Mouse (Mus musculus) midbrain, postnatal 0 days (tissue): ENCODE measurements at regions not wholly inside any gene's neighbourhood (a gene's known extent, or its start where the extent isn't known, plus 50 kb on each side); places are given as distances from the start of the nearest gene placed in this dataset.
A peak's percentile ranks its signal among the peaks of the same experiment; 100 is the strongest.
"Not testable (repeated sequence)": the region's sequence is repeated elsewhere in the genome, so short reads cannot be mapped to it uniquely, and the experiment has no call there.

ENCODE experiments used
- ATAC-seq: fragments of 200-750 bp; cut with Nextera tagmentation; 2 replicates; pipeline ENCODE4 v1.8.0; 2017; ENCODE audit warnings: moderate number of reproducible peaks, mild to moderate bottlenecking, moderate TSS enrichment, moderate library complexity; ENCODE audit not compliant: low FRiP score
- DNase-seq: peaks from one replicate; pipeline ENCODE4 v3.0.0-alpha.2; 2015; ENCODE audit warnings: low spot score
- H3K27ac ChIP-seq: fragments of 300-500 bp; sonication (generic); 2 replicates; pipeline ENCODE4 v1.5.1; 2014; ENCODE audit warnings: low read depth, mild to moderate bottlenecking, low read length, mixed read lengths
- H3K27me3 ChIP-seq: fragments of 300-500 bp; sonication (generic); 2 replicates; pipeline ENCODE4 v1.6.1; 2014; ENCODE audit warnings: low read length, control low read depth, mixed read lengths; ENCODE audit not compliant: insufficient read depth
- H3K36me3 ChIP-seq: fragments of 300-500 bp; sonication (generic); 2 replicates; pipeline ENCODE4 v1.6.1; 2014; ENCODE audit warnings: low read length, control low read depth, mixed read lengths; ENCODE audit not compliant: insufficient read depth
- H3K4me1 ChIP-seq: fragments of 300-500 bp; sonication (generic); 2 replicates; pipeline ENCODE4 v1.6.1; 2014; ENCODE audit warnings: mild to moderate bottlenecking, control low read depth, antibody characterized with exemption, low read length, mixed read lengths; ENCODE audit not compliant: insufficient read depth
- H3K4me2 ChIP-seq: fragments of 300-500 bp; sonication (generic); 2 replicates; pipeline ENCODE4 v1.6.1; 2014; ENCODE audit warnings: low read depth, mild to moderate bottlenecking, low read length, mixed read lengths; ENCODE audit not compliant: poor library complexity, severe bottlenecking
- H3K4me3 ChIP-seq: fragments of 300-500 bp; sonication (generic); 2 replicates; pipeline ENCODE4 v1.5.1; 2014; ENCODE audit warnings: low read depth, mild to moderate bottlenecking, low read length, moderate library complexity
- H3K9ac ChIP-seq: fragments of 300-500 bp; sonication (generic); replicated peaks from 2 replicates; pipeline ENCODE4 v1.6.1; 2014; ENCODE audit warnings: mild to moderate bottlenecking, low read length, moderate library complexity, mixed read lengths; ENCODE audit not compliant: poor library complexity, severe bottlenecking
- H3K9me3 ChIP-seq: fragments of 300-500 bp; sonication (generic); 2 replicates; pipeline ENCODE4 v1.6.1; 2016; ENCODE audit warnings: low read length, control low read depth
- CTCF ChIP-seq: IDR thresholded peaks from 2 replicates; pipeline ENCODE4 v1.5.1; 2016; ENCODE audit warnings: antibody characterized with exemption, mild to moderate bottlenecking
- WGBS: fragments of 180-500 bp; shearing (Covaris S2); extraction: QIAGEN DNeasy Blood & Tissue Kit; methylation state at CpG from one replicate; pipeline ENCODE4 v1.1.7; 2014; 5-methylcytosine and 5-hydroxymethylcytosine counted together

- Histone ChIP-seq H3K9me3 (no peaks in the 10 kb centered on the region), H3K4me3 (no peak overlapping the region), H3K27me3 (no peaks in the 10 kb centered on the region), H3K4me2 (no peak overlapping the region), H3K4me1 (no peaks in the 10 kb centered on the region), H3K27ac (no peak overlapping the region), H3K9ac (no peak overlapping the region), H3K36me3 (no peaks in the 10 kb centered on the region)
- TF ChIP-seq CTCF, result no peak
- DNase-seq (no peak), ATAC-seq (no peak)
Measured at GRCm38 (mm10) chrX:157107747-157108146, 307.4 kb downstream of the Phex start.

DNA sequence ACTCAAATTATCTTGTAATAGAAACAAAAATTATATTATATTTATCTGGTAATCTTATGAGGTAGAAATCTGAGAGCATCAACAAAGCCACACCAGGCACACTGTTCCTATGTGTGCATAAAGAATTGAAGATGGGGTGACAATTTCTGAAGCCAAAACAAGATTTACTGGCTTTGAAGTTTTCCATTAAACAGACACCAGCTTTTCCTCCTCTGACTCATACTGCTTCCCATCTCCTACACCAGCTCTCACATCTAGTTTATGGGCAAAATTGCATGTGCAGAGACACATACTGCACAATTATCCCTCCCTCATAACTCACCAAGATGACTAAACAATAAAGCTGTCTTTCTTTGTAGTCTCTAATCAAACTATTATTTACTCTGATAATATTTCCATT lies 335.1 kb downstream of the Phex start:
- no peak for ATAC-seq
- no peak for DNase-seq
- no peaks in the 10 kb centered on the region for H3K4me1 ChIP-seq
- H3K36me3 ChIP-seq, result no peaks in the 10 kb centered on the region
- TF ChIP-seq CTCF, result no peak
- H3K9me3 ChIP-seq, result no peaks in the 10 kb centered on the region
- H3K27ac ChIP-seq, result no peak overlapping the region
- H3K4me2 ChIP-seq, result no peak overlapping the region
- H3K27me3 ChIP-seq, result no peaks in the 10 kb centered on the region
- no peak overlapping the region for H3K4me3 ChIP-seq
- no peak overlapping the region for H3K9ac ChIP-seq

DNA sequence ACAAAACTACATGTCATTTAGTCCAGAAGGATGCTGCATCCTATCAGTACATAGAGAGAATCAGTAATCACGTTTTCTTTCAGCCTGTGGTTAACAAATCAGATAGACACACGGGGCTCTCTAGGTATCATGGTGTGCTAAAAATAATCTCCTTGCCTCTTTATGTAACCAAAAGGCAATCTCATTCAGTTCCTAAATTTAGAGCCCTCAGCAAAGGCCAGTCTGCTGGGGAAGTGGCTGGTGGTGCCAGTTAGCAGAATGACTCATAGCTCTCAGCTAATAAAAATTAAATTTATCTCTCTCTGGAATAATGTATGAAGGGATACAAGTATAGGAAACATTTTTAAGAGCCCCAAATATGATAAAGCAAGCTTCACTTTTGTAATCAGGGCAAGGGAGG lies 335.5 kb downstream of the Phex start:
- no peaks in the 10 kb centered on the region for H3K27me3 ChIP-seq
- H3K9me3 ChIP-seq, result no peaks in the 10 kb centered on the region
- no peaks in the 10 kb centered on the region for H3K4me1 ChIP-seq
- 25% methylated on average over 2 of the region's 2 CpGs for WGBS
- no peak overlapping the region for H3K9ac ChIP-seq
- no peak overlapping the region for H3K4me3 ChIP-seq
- DNase-seq, result no peak
- TF ChIP-seq CTCF, result no peak
- H3K36me3 ChIP-seq, result no peaks in the 10 kb centered on the region
- H3K27ac ChIP-seq, result no peak overlapping the region
- ATAC-seq, result no peak
- H3K4me2 ChIP-seq, result no peak overlapping the region

DNA sequence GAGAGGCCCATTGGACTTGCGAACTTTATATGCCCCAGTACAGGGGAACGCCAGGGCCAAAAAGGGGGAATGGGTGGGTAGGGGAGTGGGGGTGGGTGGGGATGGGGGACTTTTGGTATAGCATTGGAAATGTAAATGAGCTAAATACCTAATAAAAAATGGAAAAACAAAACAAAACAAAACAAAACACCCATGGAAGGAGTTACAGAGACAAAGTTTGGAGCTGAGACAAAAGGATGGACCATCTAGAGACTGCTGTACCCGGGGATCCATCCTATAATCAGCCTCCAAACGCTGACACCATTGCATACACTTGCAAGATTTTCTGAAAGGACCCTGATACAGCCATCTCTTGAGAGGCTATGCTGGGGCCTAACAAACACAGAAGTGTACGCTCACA lies 337.1 kb downstream of the Phex start:
- not testable (repeated sequence) for H3K4me1 ChIP-seq, H3K4me3 ChIP-seq, DNase-seq, H3K36me3 ChIP-seq, H3K4me2 ChIP-seq, H3K27me3 ChIP-seq, H3K9me3 ChIP-seq, H3K9ac ChIP-seq, ATAC-seq, H3K27ac ChIP-seq
- WGBS, result 86% methylated on average over 5 of the region's 5 CpGs

DNA sequence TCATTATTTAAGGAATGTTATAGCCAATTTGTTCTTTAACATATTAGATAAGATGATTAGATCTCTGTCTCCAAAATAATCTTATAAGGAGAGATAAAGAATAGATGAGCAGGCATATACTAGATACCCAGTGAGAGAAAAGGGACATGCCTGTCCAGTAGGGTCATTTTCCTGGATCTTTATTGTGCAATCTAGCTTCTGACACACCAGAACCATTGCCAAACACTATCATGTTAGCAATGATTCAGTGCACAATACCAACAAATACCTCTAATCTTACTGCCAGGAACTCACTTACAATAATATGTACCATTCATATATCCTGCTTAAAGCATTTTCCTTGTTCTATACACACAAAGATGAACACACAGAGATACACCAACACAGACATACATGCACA lies 338.9 kb downstream of the Phex start:
- Histone ChIP-seq H3K9ac (no peak overlapping the region), H3K4me1 (no peaks in the 10 kb centered on the region), H3K9me3 (no peaks in the 10 kb centered on the region), H3K27ac (no peak overlapping the region), H3K27me3 (no peaks in the 10 kb centered on the region), H3K4me2 (no peak overlapping the region), H3K4me3 (no peak overlapping the region), H3K36me3 (no peaks in the 10 kb centered on the region)
- DNase-seq (no peak), ATAC-seq (no peak)
- no peak for TF ChIP-seq CTCF

GRCm38 (mm10) chrX:157051629-157052315 lies 363.3 kb downstream of the Phex start:
- no peak overlapping the region for H3K4me3 ChIP-seq
- ATAC-seq (peak; percentile 82; the same call in 1 of the 2 replicates), DNase-seq (peak; percentile 43)
- no peaks in the 10 kb centered on the region for H3K36me3 ChIP-seq
- no peak overlapping the region for H3K9ac ChIP-seq
- 22% methylated on average over 2 of the region's 2 CpGs for WGBS
- no peaks in the 10 kb centered on the region for H3K9me3 ChIP-seq
- H3K4me2 ChIP-seq, result no peak overlapping the region
- H3K4me1 ChIP-seq, result no peaks in the 10 kb centered on the region
- H3K27me3 ChIP-seq, result no peaks in the 10 kb centered on the region
- TF ChIP-seq CTCF, result no peak
- peak overlapping the region; percentile 38; the same call in 1 of the 2 replicates for H3K27ac ChIP-seq
